Mouse (Mus musculus): ENCODE measurements around the gene Helz. TPM values are rescaled to one million over a fixed set of nuclear protein-coding genes. Genes with fewer than 3 reads are reported as not detected.

The Helz gene
- total RNA-seq, 2 experiments from 2014 or later, result 25.3 to 28.0 TPM

Small RNAs within 50 kb of the gene (microRNA-seq; reads per million reads assigned to microRNA genes)
- not detected for gene Mir6932

Other genes starting within 250 kb of the Helz start
- 10 to 100 TPM; 65.1 to 72.6 TPM for gene Pitpnc1, start 77.2 kb upstream of the Helz start, total RNA-seq (2021)
- 10 to 100 TPM; 84.7 to 87.4 TPM for gene Psmd12, start 68.4 kb upstream of the Helz start, total RNA-seq (2021)
- not detected for gene Cacng1, start 168.6 kb downstream of the Helz start, total RNA-seq (2021)
- gene Cacng4, start 246.6 kb downstream of the Helz start, total RNA-seq (2021), result under 1 TPM in 1 of 2 experiments, not detected in 1; 0.16 TPM

Data from heart, postnatal 25 days (tissue).